Mouse (Mus musculus) kidney, postnatal 14 days (tissue): Measurements from ENCODE around the gene Pex5.

Experiments used
- DNase-seq: peaks from one replicate; pipeline ENCODE4 v3.0.0; 2022; ENCODE audit warnings: mixed read lengths

Gene Pex5

GRCm38 (mm10) chr6:124414927-124415325, at the start of gene Pex5:
TSS of gene Pex5 (minus strand) at chr6:124415067.
- DNase-seq = peak; percentile 98

GRCm38 (mm10) chr6:124463881-124464291, 49.0 kb upstream of the Pex5 start:
- DNase-seq = no peak

- DNase-seq = no peak
Observed at GRCm38 (mm10) chr6:124459388-124459787, 44.5 kb upstream of the Pex5 start.

GRCm38 (mm10) chr6:124458505-124458904, 43.6 kb upstream of the Pex5 start:
- no peak for DNase-seq

- DNase-seq = no peak
Observed at GRCm38 (mm10) chr6:124457827-124458226, 43.0 kb upstream of the Pex5 start.

GRCm38 (mm10) chr6:124456243-124456642, 41.4 kb upstream of the Pex5 start:
- no peak for DNase-seq

- peak; percentile 64 for DNase-seq
Observed at GRCm38 (mm10) chr6:124453756-124454155, 38.9 kb upstream of the Pex5 start.

DNA sequence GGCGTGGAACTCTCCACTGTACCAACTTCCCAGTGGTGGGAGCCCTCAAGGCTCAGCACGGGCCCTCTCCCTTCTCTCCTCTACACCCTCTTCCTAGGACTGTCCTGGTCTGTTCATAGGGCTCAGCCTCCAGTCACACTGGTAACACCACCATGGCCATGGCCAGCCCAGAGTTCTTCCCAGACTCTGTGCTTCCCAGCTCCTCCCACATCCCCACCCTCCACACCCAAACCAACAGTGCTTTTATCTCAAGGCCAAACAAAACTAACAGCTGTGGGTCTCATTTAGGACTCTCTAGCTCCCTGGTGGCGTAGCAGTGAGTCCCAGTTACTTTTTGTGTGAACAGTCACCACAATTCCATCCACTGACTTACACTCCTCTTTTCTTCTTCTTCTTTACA, 37.1 kb upstream of the Pex5 start:
- no peak for DNase-seq

GRCm38 (mm10) chr6:124449668-124450383, 35.0 kb upstream of the Pex5 start:
- no peak for DNase-seq

- no peak for DNase-seq
Observed at GRCm38 (mm10) chr6:124448959-124449667, 34.2 kb upstream of the Pex5 start.

DNA sequence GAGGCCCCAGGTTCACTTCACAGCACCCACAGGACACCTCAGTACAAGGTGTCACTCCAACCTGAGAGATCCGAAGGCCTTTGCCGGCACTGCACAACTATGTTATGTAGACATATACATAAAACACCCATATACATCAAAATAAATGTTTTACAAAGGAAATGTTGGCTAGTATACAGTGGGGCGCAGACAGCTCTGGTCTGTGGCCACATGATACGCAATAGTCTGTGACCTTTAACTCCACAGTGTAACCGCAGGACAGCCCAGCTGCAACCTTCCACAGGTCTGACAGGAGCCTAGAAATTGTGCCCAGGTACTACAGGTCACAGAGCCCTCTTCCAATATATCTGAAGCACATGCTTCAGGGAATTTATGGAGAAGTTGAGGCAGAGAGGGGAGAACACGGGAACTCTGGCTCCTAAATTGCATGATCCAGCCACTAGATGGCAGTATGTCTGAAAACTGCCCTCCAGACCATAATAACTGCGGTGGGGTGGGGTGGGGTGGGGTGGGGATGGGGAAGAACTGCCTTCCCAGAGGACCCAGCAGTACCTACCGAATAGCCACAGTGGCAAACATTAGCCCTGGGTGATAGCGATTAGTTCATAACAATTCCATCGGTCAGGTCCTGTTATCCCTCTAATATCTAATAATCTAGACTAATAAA, 33.5 kb upstream of the Pex5 start:
- no peak for DNase-seq

GRCm38 (mm10) chr6:124447356-124447755, 32.5 kb upstream of the Pex5 start:
- DNase-seq = no peak

DNA sequence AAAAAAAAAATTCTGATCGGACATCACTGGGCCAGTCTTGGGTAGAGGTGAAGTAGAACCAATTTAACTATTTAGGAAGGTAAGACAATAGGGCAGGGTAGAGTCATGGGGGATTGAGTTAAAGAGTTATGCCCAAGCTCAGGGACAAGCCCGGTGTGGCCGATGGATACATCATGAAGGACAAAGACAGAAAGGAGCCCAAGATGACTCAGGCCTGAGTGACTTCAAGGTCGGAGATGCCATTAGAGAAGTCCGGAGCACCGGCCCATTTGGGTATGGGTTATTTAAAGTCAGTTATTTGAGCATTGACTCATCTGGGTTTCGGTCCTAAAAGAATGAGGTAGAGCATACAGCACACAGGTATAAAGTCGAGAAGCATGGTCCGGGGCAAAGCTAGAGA, 31.6 kb upstream of the Pex5 start:
- DNase-seq = no peak

GRCm38 (mm10) chr6:124446024-124446423, 31.2 kb upstream of the Pex5 start:
- no peak for DNase-seq

GRCm38 (mm10) chr6:124443338-124443737, 28.5 kb upstream of the Pex5 start:
- no peak for DNase-seq

- DNase-seq = no peak
Observed at GRCm38 (mm10) chr6:124436245-124436644, 21.4 kb upstream of the Pex5 start.

DNA sequence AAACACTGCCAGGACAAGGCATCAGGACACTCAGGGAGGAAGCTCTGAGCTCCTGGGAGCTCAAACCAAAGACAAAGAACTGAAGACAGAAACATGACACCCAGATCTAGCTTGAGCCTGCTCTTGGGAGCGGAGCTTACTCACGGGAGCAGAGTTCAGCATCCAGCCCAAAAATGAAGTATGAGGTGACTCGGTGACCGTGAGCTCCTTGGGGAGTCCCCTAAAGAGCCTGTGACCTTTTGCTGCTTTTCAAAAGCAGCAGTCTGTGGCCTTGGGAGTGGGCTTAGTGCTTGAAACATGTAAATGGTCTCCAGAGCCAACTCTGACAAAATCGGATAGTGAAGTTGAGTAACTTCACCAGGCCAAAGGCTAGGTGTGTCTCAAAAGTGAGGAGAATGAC, 20.3 kb upstream of the Pex5 start:
- no peak for DNase-seq

DNA sequence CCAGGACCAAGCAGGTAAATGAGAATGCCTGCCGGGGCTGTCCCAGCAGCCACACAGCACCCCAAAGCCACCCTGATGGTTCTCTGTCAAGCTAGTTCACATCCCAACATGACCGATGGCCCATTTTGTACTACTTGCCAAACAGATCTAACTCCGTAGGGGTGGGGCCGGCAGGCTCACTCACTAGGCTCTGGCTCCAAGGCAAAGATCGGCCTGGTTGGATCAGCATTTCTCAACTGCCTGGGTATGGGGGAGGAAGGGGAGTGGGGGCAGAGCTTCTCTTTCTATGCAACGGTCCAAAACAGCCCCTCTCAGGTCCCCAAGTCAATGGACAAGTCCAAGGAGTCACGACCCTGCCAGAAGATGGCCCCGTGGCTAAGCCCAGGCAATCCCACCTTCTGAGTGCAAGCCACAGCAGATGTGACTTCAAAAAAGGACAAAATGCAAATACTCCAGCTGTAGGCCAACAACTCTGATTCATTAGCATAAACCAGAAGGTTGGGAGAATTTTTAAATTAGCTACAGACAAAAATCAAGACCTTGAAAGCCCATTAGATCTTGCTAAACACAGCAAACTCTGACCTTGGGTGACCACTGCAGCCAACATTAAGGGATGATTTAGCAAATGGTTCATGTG, 18.9 kb upstream of the Pex5 start:
- DNase-seq = no peak

GRCm38 (mm10) chr6:124430784-124431495, 16.1 kb upstream of the Pex5 start:
- DNase-seq = no peak

DNA sequence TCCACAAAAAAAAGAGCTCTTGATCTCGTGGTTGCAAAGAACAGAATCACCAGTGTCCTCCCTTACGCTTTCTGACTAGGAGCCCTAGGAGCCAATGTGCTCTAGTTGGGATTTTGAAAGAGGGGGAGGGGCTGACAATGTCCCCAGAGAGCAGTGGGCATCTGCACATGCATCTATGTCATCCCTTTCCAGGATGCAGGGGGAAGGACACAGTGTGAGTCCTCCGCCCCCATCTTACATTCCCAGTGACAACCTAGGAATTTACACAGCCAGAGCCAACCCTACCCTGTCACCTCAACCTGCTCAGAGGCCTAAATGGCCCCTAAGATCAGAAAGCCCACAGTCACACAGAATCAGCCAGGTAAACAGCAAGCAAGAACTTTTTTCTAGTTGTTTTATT, 15.5 kb upstream of the Pex5 start:
- DNase-seq = no peak

DNA sequence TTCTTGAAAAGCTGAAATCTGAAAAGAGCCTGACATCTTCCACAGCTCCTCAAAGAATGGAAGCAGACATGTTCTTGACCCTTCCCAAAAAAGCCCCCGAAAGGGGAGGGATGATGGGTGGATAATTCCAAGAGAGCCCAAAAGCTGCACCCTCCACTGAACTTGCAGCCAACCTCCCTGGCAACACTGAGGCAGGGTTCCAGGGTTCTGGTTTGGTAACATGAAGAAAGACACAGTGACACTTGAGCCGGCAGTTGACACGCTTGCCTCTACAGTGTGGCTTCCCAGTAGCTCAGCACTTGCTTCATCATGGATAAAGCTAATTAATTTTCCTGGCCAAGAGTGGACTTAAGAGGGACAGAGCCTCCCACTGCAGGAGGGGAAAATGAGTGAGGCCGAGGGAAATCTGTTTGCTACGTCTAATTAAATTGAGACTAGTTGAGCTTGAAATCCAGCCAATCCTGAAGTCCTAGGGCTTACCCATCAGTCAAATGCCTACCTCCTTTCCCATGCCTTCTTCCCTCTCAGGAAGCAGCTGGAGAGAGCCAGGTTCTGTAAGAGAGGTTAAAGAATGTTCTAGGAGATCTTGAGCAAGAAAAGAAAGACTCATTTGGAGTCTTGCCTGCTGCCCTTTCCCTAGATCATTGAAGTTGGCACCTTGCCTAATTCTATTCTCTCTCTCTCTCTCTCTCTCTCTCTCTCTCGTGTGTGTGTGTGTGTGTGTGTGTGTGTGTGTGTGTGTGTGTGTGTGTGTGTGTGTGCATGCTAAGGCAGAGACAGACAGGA, 13.1 kb upstream of the Pex5 start:
- no peak for DNase-seq

DNA sequence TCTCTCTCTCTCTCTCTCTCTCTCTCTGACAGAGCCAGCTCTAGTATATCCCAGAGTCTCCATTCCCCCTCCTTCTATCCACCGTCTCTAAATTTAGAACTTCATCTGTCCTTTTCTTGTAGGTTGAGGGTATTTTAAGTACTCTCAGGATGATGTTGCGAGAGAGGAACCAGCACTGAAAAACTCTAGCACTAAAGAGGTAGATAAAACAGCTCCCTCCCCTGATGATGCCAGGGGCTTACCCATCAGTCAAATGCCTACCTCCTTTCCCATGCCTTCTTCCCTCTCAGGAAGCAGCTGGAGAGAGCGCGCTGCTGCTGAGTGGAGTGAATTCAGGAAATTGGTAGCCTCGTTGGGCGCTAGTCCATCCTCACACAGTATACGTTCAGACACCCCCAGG, 12.4 kb upstream of the Pex5 start:
- DNase-seq = no peak
